Mouse (Mus musculus) cerebellum, adult 11 months (tissue): ENCODE data around the gene Stoml1.
"Not testable (repeated sequence)": the region's sequence is repeated elsewhere in the genome, so short reads cannot be mapped to it uniquely, and the experiment has no call there.

Experiments used
- DNase-seq: peaks from one replicate; pipeline ENCODE4 v3.0.0; 2022

Stoml1 gene

DNA sequence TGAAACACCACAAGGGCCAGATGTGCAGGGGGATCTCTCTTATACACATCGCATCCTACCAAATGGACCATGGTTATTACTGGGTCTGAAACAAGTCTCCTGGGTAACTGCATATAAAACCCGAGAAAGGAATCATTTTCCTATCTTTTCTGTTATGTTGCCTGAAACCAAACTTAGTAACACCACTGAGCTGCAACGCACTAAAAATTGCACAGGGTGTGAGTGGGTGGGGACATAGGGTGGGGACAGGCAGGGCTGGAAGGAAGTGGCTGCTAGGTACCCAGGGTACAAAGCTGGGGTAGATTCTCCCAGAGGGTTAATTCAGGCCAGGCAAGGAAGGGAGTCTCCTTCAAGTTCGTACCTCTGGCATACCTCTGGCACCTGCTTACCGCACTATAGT is 10.3 kb upstream of the Stoml1 start:
- no peak for DNase-seq

DNA sequence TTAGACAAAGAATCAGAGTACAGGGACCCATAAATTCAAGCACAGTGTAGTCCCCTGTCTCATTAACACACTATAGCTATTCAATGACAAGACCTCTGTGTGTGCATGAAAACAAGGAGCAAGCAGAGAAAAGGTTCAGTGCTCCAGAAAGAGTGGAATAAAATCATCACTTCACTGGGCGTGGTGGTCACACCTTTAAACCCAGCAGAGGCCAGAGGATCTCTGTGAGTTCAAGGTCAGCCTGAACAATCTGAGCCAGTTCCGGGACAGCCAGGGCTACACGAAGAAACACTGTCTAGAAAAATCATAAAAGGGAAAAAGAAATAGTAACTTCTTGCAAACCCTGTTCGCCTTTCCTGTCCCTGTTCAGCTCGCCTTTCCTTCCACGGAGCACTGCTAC is 9.3 kb upstream of the Stoml1 start:
- no peak for DNase-seq

DNA sequence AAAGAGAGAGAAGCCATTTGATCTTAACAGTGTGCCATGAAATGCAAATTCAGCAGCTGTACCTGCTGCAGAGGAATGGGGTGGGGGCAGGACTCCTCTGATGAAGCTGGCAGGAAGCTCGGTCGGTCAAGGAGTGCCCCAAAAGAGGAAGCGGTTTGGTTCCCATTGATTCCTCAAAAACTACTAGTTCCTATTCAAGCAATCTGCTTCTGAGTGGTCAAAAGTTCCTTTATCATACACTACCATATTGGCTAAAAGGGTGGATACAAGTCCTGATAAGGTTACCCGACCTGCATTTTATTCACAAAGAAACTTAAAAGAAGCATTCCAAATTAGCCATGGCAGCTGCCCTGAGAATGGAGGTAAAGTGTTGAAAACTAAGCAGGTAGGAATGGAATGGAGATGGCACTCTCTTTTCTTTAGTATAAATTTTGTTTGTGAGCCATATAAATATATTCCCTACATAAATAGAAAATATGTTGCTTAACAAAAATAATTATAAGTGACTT is 6.8 kb upstream of the Stoml1 start:
- DNase-seq: no peak

DNA sequence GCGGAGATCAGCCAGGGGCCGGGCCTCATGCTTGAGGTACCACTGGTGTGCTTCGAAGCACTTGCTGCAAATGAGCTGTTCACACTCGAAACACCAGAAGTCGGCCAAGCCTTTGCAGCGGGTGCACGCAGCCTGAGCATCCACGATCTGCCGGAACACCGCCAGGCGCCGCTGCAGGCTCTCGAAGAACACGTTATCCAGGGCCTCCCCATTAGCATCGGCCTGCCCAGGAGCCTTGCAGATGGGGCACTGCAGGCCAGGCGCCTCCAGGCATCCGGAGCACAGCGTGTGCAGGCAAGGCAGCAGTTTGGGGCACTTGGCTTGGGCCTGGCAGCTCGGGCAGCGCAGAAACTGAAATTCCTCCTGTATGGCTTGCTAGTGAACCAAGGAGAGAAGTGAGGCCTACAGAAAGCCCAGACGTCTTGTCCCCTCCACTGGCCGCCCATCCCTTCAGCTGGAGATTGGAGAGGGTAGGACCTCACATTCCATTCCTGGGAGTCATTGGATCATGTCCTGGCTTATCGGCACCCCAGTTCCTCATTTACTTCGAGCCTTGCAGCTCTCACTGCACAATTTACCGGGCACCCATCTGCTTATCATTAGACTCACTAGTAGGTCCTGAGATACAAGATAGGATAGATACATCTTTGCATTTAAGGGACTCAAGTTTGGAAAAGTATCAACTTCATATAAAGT is 5.8 kb upstream of the Stoml1 start:
- DNase-seq: peak; percentile 72

DNA sequence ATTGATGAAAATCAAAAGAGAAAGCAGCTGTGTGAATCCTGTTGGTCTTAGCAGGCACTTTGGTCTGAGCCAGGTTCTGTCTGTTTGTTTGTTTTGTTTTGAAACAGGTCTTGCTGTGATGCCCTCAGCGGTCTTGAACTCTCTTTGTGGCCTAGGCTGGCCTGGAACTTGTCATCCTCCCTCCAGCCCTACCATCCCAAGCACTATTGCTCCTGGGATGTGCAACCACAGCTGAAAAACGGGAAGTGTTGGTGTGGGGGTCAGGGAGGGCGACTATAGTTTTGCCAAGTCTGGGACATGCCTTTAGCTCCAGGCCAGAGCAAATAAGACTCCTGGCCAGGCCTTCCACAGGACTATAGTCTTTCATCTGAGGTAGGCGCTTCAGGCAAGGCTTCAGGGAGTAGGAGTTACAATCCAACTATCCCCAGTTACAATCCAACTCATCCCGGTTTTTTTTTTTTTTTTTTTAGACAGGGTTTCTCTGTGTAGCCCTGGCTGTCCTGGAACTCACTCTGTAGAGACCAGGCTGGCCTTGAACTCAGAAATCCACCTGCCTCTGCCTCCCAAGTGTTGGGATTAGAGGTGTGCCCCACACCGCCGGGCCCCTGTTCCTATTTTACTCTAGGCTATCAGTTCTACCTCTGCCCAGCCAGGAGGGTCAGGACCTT is 4.1 kb upstream of the Stoml1 start:
- DNase-seq: no peak

DNA sequence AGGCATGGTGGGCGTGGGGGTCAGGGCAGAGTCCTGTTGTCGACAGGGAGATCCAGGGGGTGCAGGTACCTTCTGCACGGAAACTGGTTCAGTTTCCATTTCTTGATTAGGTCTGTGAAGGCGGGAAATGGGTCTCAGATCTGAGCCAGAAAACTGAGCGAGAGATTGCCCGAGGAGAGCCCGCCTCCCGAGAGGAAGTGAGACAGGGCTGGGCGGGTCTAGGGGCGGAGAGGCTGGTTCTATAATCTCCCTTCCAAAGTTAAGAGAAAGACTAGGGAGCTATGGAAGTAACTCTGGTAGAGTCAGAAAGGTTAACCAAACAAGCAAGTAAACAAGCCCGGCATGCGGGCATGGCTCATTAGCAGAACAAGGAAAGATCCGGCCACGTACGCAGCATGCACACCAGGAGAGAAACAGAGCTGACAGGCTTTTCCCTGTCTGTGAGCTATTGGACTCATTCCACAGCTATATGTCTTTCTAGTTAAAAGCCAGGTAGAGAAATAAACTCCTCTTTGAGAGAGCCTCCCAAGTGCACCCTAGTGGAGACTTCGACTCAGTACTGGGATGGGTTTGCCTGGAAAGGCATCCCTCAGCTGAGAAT is 3.3 kb upstream of the Stoml1 start, which contains the start of gene Pml:
Pml (minus strand) TSS at position 195 of the 601 bp plus-strand sequence.
- DNase-seq: peak; percentile 39

DNA sequence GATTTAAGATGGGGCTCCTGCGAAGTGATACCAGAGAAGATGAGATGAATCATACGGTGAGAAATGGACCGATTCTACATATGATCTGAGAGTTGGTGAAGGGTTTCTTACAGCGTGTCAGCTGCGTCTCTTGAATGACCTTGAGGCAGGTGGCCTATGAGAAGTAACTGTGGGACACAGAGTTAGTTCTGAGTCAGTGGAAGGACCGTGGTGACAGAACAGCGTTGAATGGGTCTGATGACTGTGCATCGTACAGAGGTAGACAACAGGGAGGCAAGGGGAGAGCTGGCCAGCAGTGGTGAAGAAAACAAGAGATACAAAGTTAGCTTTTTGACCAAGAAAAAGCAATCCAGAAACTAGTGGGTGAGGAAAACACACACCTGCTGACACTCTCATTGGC is 2.6 kb upstream of the Stoml1 start:
- no peak for DNase-seq

DNA sequence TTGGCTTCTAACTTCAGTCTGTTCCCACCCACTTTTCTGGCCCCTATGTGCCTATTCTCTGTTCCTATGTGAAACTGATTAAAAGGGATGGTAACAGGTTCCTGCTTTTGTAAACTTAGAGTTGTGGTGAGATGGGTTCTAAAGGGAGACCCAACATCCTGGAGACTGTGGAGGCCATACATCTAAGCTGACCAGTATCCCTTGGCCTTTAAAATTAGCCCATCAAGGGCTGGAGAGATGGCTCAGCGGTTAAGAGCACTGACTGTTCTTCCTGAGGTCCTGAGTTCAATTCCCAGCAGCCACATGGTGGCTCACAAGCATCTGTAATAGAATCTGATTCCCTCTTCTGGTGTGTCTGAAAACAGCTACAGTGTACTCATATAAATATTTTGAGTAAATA is 2.2 kb upstream of the Stoml1 start:
- DNase-seq: not testable (repeated sequence)

DNA sequence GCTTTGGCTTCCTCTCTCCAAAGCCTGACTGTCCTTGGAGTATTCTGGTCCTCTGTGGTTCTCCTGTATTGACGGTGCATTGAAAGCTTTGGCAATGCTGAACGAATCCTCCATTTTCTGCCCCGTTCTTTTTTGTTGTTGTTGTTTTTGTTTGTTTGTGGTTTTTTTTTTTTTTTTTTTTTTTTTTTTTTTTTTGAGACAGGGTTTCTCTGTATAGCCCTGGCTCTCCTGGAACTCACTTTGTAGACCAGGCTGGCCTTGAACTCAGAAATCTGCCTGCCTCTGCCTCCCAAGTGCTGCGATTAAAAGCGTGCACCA is 800 bp downstream of the Stoml1 start:
- not testable (repeated sequence) for DNase-seq

DNA sequence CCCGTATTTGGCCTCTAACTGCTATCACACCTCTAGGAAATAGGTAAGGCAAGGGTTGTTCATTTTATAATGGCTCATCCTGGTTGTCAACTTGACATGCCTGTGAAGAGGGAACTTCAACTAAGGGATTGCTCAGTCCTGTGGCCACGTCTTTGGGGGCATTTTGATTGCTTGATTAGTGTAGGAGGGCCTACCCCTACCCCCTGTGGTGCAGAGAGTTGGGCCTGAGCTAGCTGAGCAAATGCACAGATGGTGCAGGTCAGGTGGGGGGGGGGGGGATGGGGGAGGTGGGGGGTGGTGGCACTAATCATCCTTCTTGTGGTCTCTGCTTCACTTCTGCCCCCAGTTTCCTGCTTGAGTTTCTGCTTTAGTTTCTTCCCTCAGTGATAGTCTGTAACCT is 2.1 kb downstream of the Stoml1 start:
- DNase-seq: no peak

DNA sequence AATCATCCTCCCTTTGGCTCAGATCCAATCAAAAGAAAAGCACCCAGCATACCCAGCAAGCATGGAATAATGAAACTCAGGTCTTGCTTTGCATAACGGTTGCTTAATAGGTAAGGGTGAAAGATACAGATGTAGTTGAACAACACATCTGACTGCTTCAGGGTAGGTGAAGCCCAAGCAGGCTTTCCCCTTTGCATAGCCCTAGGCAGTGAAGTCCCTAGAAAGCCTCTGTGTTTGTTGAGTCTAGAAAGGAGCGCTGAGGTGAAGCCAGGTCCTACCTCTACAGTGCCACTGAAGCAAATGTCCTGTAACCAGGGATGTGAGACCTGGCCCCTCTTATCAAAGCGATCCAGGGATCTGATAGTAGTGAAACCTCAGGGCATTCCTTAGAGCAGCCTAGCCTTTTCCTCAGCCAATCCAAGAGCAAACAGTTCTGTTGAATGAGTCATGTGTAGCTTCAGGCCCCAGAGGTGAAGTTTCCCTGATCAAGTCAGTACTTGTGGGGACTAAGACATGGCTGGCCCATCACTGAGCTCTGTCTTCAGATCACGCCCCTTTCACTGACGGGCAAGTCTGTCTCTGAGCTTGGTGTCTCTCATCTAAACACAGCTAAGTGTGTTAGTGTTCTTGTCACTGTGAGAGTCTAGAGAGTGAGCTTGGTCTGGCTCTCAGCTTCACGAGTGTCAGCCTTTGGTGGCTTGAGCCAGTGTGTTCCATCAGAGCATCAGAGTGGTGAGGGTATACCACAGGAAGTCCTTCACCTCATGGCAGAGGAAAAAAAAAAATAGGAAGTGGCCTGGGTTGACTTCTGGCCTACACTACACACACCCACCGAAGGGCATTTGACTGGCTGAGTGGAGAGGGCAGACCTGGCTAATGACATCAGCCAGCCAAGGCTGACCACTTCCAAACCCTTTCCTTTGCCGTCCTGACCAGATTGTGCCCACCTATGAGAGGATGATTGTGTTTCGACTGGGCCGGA is 3.0 kb downstream of the Stoml1 start:
- no peak for DNase-seq

DNA sequence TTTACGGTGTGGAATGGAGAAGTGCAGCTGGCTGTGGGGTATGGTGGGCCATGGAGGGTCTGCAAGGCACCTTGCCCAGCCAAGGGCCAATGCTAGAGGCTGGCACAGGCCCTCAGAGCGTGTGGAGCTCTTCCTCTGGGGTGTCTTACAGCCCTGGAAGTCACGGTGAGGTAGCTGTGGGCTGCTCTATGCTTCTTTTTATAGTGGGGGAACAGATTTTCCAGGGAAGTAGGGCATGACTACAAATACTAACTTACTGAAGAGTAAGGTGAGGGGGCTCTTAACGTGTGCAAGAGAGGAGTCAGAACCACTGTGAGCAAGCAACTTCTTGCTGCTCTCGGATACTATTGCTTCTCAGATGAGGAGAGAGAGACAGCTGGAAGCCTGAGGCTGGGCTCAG is 9.5 kb downstream of the Stoml1 start:
- DNase-seq: no peak

DNA sequence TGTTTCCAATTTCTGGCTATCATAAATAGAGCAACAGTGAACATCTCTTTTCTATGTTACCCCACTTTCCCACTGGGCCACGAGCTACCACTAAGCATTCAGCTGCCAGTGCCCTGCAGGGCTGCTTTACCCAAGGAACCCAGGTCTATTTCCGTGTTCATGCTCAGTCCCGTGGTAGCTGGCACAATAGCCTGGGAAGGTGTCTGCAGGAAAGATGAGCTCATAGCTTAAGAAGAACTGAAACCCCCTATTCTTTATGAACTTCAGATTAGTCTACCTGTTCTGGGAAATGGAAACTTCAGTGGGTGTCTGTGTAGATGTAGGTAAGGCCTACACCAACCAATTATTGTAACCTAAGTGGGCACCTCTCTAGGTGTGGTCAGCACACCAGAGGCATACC is 12.4 kb downstream of the Stoml1 start:
- DNase-seq: no peak

DNA sequence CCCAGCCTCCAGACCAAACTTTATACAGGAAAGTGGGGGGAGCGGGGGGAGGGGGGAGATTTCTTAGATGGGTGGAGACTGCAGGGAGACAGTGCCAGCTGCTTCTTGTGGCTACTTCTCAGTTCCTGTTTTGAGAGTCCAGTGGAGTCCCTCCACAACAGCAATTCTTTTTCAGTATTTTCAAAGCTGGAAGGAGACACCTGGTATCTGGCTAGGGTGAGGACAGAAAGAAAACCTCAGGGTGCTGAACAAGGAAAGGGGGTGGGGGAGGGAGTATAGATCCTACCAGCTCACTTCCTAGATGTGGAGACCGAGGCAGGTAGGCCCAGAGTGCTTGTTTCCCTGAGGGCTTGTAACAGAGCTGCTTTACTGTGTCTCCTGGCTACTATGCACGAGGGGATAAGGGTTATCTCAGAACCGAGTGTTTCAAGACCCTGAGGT is 13.6 kb downstream of the Stoml1 start:
- no peak for DNase-seq

DNA sequence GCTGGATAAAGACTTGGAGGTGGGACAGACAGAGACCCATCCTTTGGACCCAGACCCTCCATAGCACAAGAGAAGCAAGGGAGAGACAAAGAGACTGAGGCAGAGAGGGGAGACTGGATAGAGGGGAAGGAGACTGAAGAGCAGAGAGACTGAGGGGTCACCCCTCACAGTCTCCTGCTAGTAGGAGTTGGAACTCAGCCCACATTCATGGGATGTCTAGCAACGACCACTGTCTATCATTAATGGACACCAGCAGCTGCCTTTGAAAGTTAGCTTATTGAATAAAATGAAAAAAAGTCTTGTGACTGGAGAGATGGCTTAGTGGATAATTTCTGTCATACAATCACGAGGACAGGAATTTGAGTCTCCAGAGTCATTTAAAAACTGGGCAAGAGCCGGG is 14.1 kb downstream of the Stoml1 start:
- DNase-seq: no peak

DNA sequence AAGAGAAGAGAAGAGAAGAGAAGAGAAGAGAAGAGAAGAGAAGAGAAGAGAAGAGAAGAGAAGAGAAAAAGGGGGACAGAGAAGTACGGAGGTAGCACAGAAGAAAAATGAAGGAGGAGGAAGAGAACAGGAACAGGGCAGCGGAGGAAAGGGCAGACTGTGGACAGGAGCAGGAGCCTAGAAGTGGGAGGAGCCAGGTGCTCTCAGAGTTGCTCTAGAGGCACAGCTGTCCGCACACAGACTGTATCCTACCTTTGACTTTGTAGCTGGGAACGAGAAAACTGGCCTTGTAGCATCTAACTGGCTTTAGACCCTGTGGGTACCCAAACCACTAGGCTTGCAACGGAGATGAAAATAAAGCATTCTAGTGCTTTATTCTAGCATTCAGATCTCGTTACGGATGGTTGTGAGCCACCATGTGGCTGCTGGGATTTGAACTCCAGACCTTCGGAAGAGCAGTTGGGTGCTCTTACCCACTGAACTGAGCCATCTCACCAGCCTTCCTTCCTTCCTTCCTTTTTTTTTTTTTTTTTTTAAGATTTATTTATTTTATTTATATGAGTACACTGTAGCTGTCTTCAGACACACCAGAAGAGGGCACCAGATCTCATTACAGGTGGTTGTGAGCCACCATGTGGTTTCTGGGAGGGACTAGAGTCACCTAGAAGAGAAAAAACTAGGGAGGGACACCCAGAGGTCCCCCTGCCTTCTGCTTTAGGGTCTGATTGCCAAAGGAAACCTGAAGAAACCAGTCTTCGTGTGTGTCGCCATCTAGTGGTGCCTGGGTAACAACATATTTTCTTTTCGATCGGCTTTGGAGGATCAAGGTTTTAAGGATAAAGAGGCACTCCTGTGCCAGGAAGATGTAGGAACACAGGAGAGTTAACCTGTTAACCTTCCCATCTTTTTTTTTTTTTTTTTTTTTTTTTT is 15.7 kb downstream of the Stoml1 start:
- DNase-seq: no peak

DNA sequence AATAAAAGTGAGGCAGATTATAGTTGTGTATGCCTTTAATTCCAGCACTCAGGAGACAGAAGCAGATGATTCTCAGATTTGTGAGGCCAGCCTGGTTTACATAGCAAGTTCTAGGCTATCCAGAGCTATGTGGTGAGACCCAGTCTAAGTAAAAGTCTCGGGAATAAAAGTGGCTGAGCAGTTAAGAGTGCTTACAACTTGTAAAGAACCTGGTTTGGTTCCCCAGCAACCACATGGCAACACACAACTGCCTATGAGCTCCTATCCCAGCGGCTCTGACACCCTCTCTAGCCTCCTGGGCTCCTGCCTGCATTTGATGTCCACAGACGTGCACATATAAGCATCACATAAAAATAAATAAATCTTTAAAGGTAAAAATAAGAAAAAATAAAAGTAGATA is 17.1 kb downstream of the Stoml1 start:
- no peak for DNase-seq

DNA sequence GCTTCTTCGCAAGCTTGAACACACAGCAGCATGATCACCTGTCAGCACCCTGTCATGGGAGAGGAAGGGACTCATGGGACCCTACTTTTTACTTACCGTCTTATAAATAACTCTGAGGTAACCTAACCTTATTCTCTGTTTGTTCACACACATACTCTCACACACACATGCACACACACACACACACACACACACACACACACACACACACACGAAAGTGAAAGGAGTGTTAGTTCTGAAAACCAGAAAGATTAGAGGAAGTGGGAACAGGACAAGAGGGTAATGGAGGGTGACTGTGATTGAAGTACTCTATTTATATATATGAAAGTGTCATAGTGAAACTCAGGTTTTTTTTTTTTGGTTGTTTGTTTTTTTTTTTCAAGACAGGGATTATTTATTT is 18.1 kb downstream of the Stoml1 start:
- no peak for DNase-seq

DNA sequence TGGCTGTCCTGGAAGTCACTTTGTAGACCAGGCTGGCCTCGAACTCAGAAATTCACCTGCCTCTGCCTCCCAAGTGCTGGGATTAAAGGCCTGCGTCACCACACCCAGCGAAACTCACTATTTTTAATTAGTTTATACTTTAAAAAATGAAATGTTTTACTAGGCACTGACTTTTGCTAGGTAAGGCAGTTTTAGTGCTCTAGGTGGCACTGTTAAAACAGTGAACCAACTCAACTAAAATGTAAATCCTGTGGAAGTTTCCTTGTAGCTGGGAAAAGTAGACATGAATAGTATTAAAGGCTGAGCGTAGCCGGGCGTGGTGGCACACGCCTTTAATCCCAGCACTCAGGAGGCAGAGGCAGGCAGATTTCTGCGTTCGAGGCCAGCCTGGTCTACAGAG is 18.6 kb downstream of the Stoml1 start:
- DNase-seq: not testable (repeated sequence)

DNA sequence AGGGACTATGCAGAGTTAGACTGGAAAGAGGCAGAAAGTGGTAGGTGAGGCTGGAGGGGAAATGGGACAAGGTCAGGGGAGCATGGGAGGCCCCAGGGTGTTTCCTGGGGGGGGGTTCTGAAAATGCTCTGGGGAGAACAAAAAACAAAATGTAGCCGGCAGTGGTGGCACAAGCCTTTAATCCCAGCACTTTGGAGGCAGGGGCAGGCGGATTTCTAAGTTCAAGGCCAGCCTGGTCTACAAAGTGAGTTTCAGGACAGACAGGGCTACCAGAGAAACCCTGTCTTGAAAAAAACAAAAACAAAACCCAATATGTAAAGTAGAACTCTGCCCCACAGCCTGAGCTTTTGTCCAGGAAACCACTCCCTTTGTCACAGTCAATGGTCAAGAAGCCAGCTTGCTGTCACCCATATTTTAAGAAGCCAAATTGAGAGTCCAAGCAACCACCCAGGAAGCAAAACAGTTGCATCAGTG is 19.1 kb downstream of the Stoml1 start:
- DNase-seq: no peak

DNA sequence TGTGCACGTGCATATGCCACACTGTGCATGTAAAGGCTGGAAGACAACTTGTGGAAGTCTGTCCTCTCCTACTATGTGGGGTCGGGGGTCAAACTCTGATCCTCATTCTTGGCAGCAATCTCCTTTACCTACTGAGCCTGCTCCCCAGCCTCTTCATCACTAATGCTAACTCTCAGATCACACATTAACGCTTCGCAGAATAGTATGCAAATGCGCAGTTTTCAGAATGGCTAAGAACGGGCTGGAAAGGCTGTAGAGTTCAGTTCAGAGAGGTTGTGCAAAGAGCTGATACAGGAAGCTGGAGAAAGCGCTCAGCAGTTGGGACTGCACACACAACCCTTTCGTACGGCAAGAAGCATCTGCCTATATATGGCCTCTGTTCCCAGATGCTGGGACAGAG is 19.9 kb downstream of the Stoml1 start:
- no peak for DNase-seq

DNA sequence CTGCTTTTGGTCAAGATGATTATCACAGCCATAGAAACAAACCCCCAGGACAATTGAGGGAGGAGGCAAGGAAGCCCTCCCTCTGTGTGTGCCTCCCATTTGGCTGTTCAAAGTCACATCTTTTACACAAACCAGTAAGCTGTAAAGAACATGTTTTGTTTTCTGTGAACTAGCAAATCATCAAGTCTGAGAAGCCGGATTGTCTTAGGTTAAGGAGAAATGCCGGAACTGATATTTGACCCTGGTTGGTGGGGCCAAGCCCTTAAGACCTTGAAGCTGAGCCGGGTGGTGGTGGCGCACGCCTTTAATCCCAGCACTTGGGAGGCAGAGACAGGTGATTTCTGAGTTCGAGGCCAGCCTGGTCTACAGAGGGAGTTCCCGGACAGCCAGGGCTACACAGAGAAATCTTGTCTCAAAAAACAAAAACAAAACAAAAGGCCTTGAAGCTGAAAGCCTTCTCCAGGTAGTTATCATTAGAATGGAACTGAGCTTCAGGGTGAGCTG is 21.2 kb downstream of the Stoml1 start:
- no peak for DNase-seq
